Mouse (Mus musculus): Measurements from ENCODE around the gene Cdkn1c.

- TF ChIP-seq CHD1 (IDR thresholded peaks at IDR 0.05; ENCODE audit: low read depth, low read length) (no peak), GABPA (IDR thresholded peaks at IDR 0.05; ENCODE audit: low read depth, low read length) (no peak), ZNF384 (IDR thresholded peaks at IDR 0.05; ENCODE audit: low read depth, low read length) (no peak), CTCF (IDR thresholded peaks at IDR 0.05 in 2 of 3, conservative IDR thresholded peaks at IDR 0.05 in 1 of 3; ENCODE audit: control insufficient read depth in 1 of 3, insufficient read depth in 1 of 3, low read depth in 2 of 3, low read length in 3 of 3, poor library complexity in 1 of 3, severe bottlenecking in 1 of 3) (no peak), POLR2AphosphoS5 (IDR thresholded peaks at IDR 0.05; ENCODE audit: borderline replicate concordance, low read depth, low read length) (no peak), NELFE (IDR thresholded peaks at IDR 0.05; ENCODE audit: low read depth, low read length) (no peak), CHD2 (IDR thresholded peaks at IDR 0.05; ENCODE audit: low read length) (no peak), SMC3 (IDR thresholded peaks at IDR 0.05; ENCODE audit: low read depth, low read length) (no peak), POLR2A (IDR thresholded peaks at IDR 0.05; ENCODE audit: control insufficient read depth in 1 of 2, insufficient read depth in 1 of 2, low read depth in 1 of 2, low read length in 2 of 2, poor library complexity in 1 of 2) (no peak), ZMIZ1 (IDR thresholded peaks at IDR 0.05; ENCODE audit: low read depth, low read length) (no peak), MYC (IDR thresholded peaks at IDR 0.05; ENCODE audit: low read depth, low read length) (no peak), USF1 (IDR thresholded peaks at IDR 0.05; ENCODE audit: low read depth, low read length) (no peak), BHLHE40 (IDR thresholded peaks at IDR 0.05; ENCODE audit: borderline replicate concordance, low read depth, low read length) (no peak)
Measured at GRCm38 (mm10) chr7:143505411-143505810, 44.6 kb upstream of the Cdkn1c start.

All from MEL (cell line).